Mouse (Mus musculus) neural tube, embryonic 15.5 days (tissue): ENCODE measurements around the gene Dus4l. TPM values are rescaled to one million over a fixed set of nuclear protein-coding genes. Genes with fewer than 3 reads are reported as not detected.
"Not testable (repeated sequence)": the region's sequence is repeated elsewhere in the genome, so short reads cannot be mapped to it uniquely, and the experiment has no call there.

Source experiments
- ATAC-seq: fragments of 200-750 bp; cut with Nextera tagmentation; 2 replicates; pipeline ENCODE4 v1.8.0; 2017; ENCODE audit warnings: mild to moderate bottlenecking, moderate TSS enrichment, moderate library complexity; ENCODE audit not compliant: low FRiP score
- H3K27ac ChIP-seq: fragments of 300-500 bp; sonication (generic); replicated peaks from 2 replicates; pipeline ENCODE4 v1.5.1; 2015; ENCODE audit warnings: mild to moderate bottlenecking, inconsistent platforms
- H3K27me3 ChIP-seq: fragments of 300-500 bp; sonication (generic); replicated peaks from 2 replicates; pipeline ENCODE4 v1.6.1; 2015; ENCODE audit warnings: inconsistent platforms
- H3K36me3 ChIP-seq: fragments of 300-500 bp; sonication (generic); 2 replicates; pipeline ENCODE4 v1.6.1; 2015; ENCODE audit warnings: inconsistent platforms
- H3K4me1 ChIP-seq: fragments of 300-500 bp; sonication (generic); 2 replicates; pipeline ENCODE4 v1.6.1; 2015; ENCODE audit warnings: inconsistent platforms
- H3K4me2 ChIP-seq: fragments of 300-500 bp; sonication (generic); 2 replicates; pipeline ENCODE4 v1.6.1; 2015; ENCODE audit warnings: inconsistent platforms, mild to moderate bottlenecking, moderate library complexity
- H3K4me3 ChIP-seq: fragments of 300-500 bp; sonication (generic); replicated peaks from 2 replicates; pipeline ENCODE4 v1.5.1; 2015; ENCODE audit warnings: mild to moderate bottlenecking, inconsistent platforms
- H3K9ac ChIP-seq: fragments of 300-500 bp; sonication (generic); replicated peaks from 2 replicates; pipeline ENCODE4 v1.6.1; 2015; ENCODE audit warnings: mild to moderate bottlenecking, inconsistent platforms
- H3K9me3 ChIP-seq: fragments of 300-500 bp; sonication (generic); replicated peaks from 2 replicates; pipeline ENCODE4 v1.6.1; 2016; ENCODE audit warnings: inconsistent platforms
- WGBS: fragments of 180-500 bp; shearing (Covaris S2); methylation state at CpG from one replicate; pipeline ENCODE4 v1.1.7; 2015; ENCODE audit warnings: mixed read lengths; 5-methylcytosine and 5-hydroxymethylcytosine counted together
- polyA plus RNA-seq: library from polyadenylated mRNA; unstranded; fragments of >200 nt; fragmentation: Nextera tagmentation; extraction: Ambion mirVana; gene quantifications from 2 replicates; pipeline ENCODE4 v1.2.1, GENCODE M21; 2015

Gene Dus4l
- polyA plus RNA-seq, 1 experiment from 2014 or later, result 10.3 TPM

GRCm38 (mm10) chr12:31635240-31635607, 19.4 kb downstream of the Dus4l start:
- no peaks in the 10 kb centered on the region for H3K36me3 ChIP-seq
- H3K9me3 ChIP-seq, result no peaks in the 10 kb centered on the region
- H3K4me3 ChIP-seq, result no peak overlapping the region
- ATAC-seq, result no peak
- H3K9ac ChIP-seq, result no peak overlapping the region
- H3K4me1 ChIP-seq, result peaks cover 15% of the 10 kb centered on the region
- no peak overlapping the region; the same call in 1 of the 2 replicates for H3K27ac ChIP-seq
- 77% methylated on average over 3 of the region's 3 CpGs for WGBS
- peak overlapping the region; percentile 86 for H3K4me2 ChIP-seq
- H3K27me3 ChIP-seq, result no peaks in the 10 kb centered on the region

- peak within 1 kb of the TSS; percentile 86 for H3K4me2 ChIP-seq
- peaks cover 15% of the 10 kb centered on the region for H3K4me1 ChIP-seq
- peak within 1 kb of the TSS; percentile 73 for H3K9ac ChIP-seq
- WGBS, result 2% methylated on average over 51 of the region's 73 CpGs
- peak within 1 kb of the TSS; percentile 51 for H3K4me3 ChIP-seq
- peak within 1 kb of the TSS; percentile 79 for H3K27ac ChIP-seq
- no peaks in the 10 kb centered on the region for H3K36me3 ChIP-seq
- no peaks in the 10 kb centered on the region for H3K27me3 ChIP-seq
- H3K9me3 ChIP-seq, result no peaks in the 10 kb centered on the region
- peak; percentile 92 for ATAC-seq
Measured at GRCm38 (mm10) chr12:31634343-31635239, 20.0 kb downstream of the Dus4l start, which contains the start of gene Bcap29. Gene Bcap29 (minus strand): TSS chr12:31634658.

GRCm38 (mm10) chr12:31633970-31634342, 20.7 kb downstream of the Dus4l start:
- Histone ChIP-seq H3K36me3 (no peaks in the 10 kb centered on the region), H3K9ac (peak overlapping the region; percentile 73), H3K27ac (peak overlapping the region; percentile 79; the same call in 1 of the 2 replicates), H3K9me3 (no peaks in the 10 kb centered on the region), H3K4me3 (peak overlapping the region; percentile 51), H3K4me2 (peak overlapping the region; percentile 86), H3K27me3 (no peaks in the 10 kb centered on the region), H3K4me1 (peaks cover 15% of the 10 kb centered on the region)
- peak; percentile 65 for ATAC-seq
- WGBS, result 7% methylated on average over 13 of the region's 13 CpGs

GRCm38 (mm10) chr12:31628396-31628795, 26.2 kb downstream of the Dus4l start:
- H3K27ac ChIP-seq, H3K9me3 ChIP-seq, H3K4me1 ChIP-seq, H3K9ac ChIP-seq, H3K36me3 ChIP-seq, H3K4me2 ChIP-seq, ATAC-seq, H3K27me3 ChIP-seq, H3K4me3 ChIP-seq: not testable (repeated sequence)
- WGBS, result 94% methylated on average over 9 of the region's 9 CpGs

- no peaks in the 10 kb centered on the region for H3K27me3 ChIP-seq
- H3K36me3 ChIP-seq, result peaks cover 8% of the 10 kb centered on the region; the same call in 1 of the 2 replicates
- H3K27ac ChIP-seq, result no peak overlapping the region
- H3K4me3 ChIP-seq, result no peak overlapping the region
- no peaks in the 10 kb centered on the region for H3K9me3 ChIP-seq
- no peak overlapping the region for H3K9ac ChIP-seq
- WGBS, result 91% methylated on average over 1 of the region's 1 CpGs
- no peaks in the 10 kb centered on the region for H3K4me1 ChIP-seq
- ATAC-seq, result no peak
- no peak overlapping the region for H3K4me2 ChIP-seq
Measured at GRCm38 (mm10) chr12:31625016-31625415, 29.6 kb downstream of the Dus4l start.

- ATAC-seq, result no peak
- no peaks in the 10 kb centered on the region for H3K4me1 ChIP-seq
- no peak overlapping the region for H3K4me3 ChIP-seq
- H3K27me3 ChIP-seq, result no peaks in the 10 kb centered on the region
- no peak overlapping the region for H3K27ac ChIP-seq
- no peak overlapping the region for H3K4me2 ChIP-seq
- peaks cover 6% of the 10 kb centered on the region for H3K36me3 ChIP-seq
- no peaks in the 10 kb centered on the region for H3K9me3 ChIP-seq
- 88% methylated on average over 8 of the region's 8 CpGs for WGBS
- H3K9ac ChIP-seq, result no peak overlapping the region
Measured at GRCm38 (mm10) chr12:31620106-31620505, 34.5 kb downstream of the Dus4l start.

- peaks cover 6% of the 10 kb centered on the region for H3K36me3 ChIP-seq
- no peak overlapping the region for H3K9ac ChIP-seq
- no peaks in the 10 kb centered on the region for H3K9me3 ChIP-seq
- no peak overlapping the region for H3K27ac ChIP-seq
- H3K4me1 ChIP-seq, result no peaks in the 10 kb centered on the region
- H3K4me3 ChIP-seq, result no peak overlapping the region
- no peak for ATAC-seq
- H3K4me2 ChIP-seq, result no peak overlapping the region
- 66% methylated on average over 4 of the region's 4 CpGs for WGBS
- no peaks in the 10 kb centered on the region for H3K27me3 ChIP-seq
Measured at GRCm38 (mm10) chr12:31613353-31613752, 41.3 kb downstream of the Dus4l start.

- H3K27ac ChIP-seq, result no peak overlapping the region
- no peaks in the 10 kb centered on the region for H3K36me3 ChIP-seq
- H3K27me3 ChIP-seq, result no peaks in the 10 kb centered on the region
- H3K9ac ChIP-seq, result no peak overlapping the region
- no peak overlapping the region for H3K4me3 ChIP-seq
- 12% methylated on average over 3 of the region's 3 CpGs for WGBS
- ATAC-seq, result no peak
- no peaks in the 10 kb centered on the region for H3K9me3 ChIP-seq
- H3K4me2 ChIP-seq, result no peak overlapping the region
- no peaks in the 10 kb centered on the region for H3K4me1 ChIP-seq
Measured at GRCm38 (mm10) chr12:31608138-31608537, 46.5 kb downstream of the Dus4l start.

- no peaks in the 10 kb centered on the region; the same call in 1 of the 2 replicates for H3K36me3 ChIP-seq
- H3K4me3 ChIP-seq, result no peak overlapping the region
- H3K27me3 ChIP-seq, result no peaks in the 10 kb centered on the region
- 94% methylated on average over 3 of the region's 3 CpGs for WGBS
- H3K9me3 ChIP-seq, result no peaks in the 10 kb centered on the region
- no peak overlapping the region for H3K4me2 ChIP-seq
- ATAC-seq, result no peak
- no peaks in the 10 kb centered on the region for H3K4me1 ChIP-seq
- no peak overlapping the region for H3K27ac ChIP-seq
- no peak overlapping the region for H3K9ac ChIP-seq
Measured at GRCm38 (mm10) chr12:31604894-31605293, 49.7 kb downstream of the Dus4l start.

GRCm38 (mm10) chr12:31603586-31603985, 51.0 kb downstream of the Dus4l start:
- H3K27me3 ChIP-seq, result no peaks in the 10 kb centered on the region
- ATAC-seq, result no peak
- WGBS, result 80% methylated on average over 6 of the region's 6 CpGs
- no peak overlapping the region for H3K4me2 ChIP-seq
- H3K9me3 ChIP-seq, result no peaks in the 10 kb centered on the region
- no peak overlapping the region for H3K9ac ChIP-seq
- H3K36me3 ChIP-seq, result no peaks in the 10 kb centered on the region; the same call in 1 of the 2 replicates
- no peaks in the 10 kb centered on the region for H3K4me1 ChIP-seq
- no peak overlapping the region for H3K27ac ChIP-seq
- H3K4me3 ChIP-seq, result no peak overlapping the region

GRCm38 (mm10) chr12:31594296-31594695, 60.3 kb downstream of the Dus4l start:
- Histone ChIP-seq H3K27me3 (no peaks in the 10 kb centered on the region), H3K4me3 (no peak overlapping the region), H3K4me1 (no peaks in the 10 kb centered on the region), H3K36me3 (no peaks in the 10 kb centered on the region), H3K4me2 (no peak overlapping the region), H3K9ac (no peak overlapping the region), H3K9me3 (no peaks in the 10 kb centered on the region), H3K27ac (no peak overlapping the region)
- ATAC-seq, result no peak
- 72% methylated on average over 3 of the region's 3 CpGs for WGBS

- 26% methylated on average over 3 of the region's 3 CpGs for WGBS
Measured at GRCm38 (mm10) chr12:31592011-31592410, 62.6 kb downstream of the Dus4l start.

More at GRCm38 (mm10) chr12:31592011-31592410, 62.6 kb downstream of the Dus4l start:
- Histone ChIP-seq H3K9me3 (no peaks in the 10 kb centered on the region), H3K27ac (no peak overlapping the region), H3K4me1 (no peaks in the 10 kb centered on the region), H3K4me2 (no peak overlapping the region), H3K4me3 (no peak overlapping the region), H3K27me3 (no peaks in the 10 kb centered on the region), H3K9ac (no peak overlapping the region), H3K36me3 (no peaks in the 10 kb centered on the region)
- ATAC-seq, result no peak
